Comparison of ENCODE assay signal across 29 mouse cellular contexts in the genomic region with DNA sequence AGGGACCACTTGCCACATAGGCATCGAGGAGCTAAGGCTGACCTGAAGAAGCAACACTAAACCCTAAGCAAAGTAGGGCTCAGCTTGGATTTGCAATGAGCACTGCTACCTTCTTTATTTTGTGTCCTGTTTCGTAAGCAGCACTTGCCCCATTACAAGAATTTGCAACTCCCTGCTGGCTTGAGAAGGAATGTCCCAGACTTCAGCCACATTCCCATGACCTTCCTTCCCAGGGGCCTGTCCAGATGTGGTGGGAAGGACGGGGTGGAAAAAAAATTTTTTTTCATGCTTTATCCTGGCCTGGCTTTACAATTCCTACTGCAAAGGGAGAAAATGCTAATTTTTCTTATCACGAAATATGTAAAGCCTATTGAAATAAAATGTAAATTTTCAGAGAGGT. TPM values are rescaled to one million over a fixed set of nuclear protein-coding genes. Genes with fewer than 3 reads are reported as not detected.
DNase-seq lines count a peak whose midpoint lies in the region; ATAC-seq and TF ChIP-seq lines count a peak whose summit lies in the region.
"Had no signal": no experiment of that assay in that cellular context is flagged by ENCODE, and none has a peak within 500 bp of the region (broad histone marks: within the 10 kb centered on the region; RNA-seq: fewer than 3 reads in every experiment).

No protein-coding gene starts in this region.

- no peaks in the 10 kb centered on the region for H3K4me1 ChIP-seq in lung, embryonic 14.5 days (ENCODE audit: insufficient read depth)
- H3K4me1 ChIP-seq in lung, postnatal 0 days (ENCODE audit: insufficient read depth, low read depth, low read length), result no peaks in the 10 kb centered on the region; the same call in 1 of the 2 replicates
- H3K4me1 ChIP-seq: embryonic facial prominence, embryonic 15.5 days; hindbrain, embryonic 10.5 days; intestine, embryonic 15.5 days; midbrain, embryonic 12.5 days had no signal

- H3K4me2 ChIP-seq in lung, embryonic 14.5 days, result no peak overlapping the region
- no peak overlapping the region for H3K4me2 ChIP-seq in lung, postnatal 0 days (replicated peaks; ENCODE audit: low read depth, low read length)
- H3K4me2 ChIP-seq: embryonic facial prominence, embryonic 15.5 days; intestine, embryonic 15.5 days; limb, embryonic 12.5 days; liver, embryonic 11.5 days; midbrain, embryonic 12.5 days had no signal

- TF ChIP-seq EP300 in lung, postnatal 0 days (IDR thresholded peaks at IDR 0.05), result no peak

- DNase-seq in adrenal gland, postnatal 10 days, result peak; percentile 20
- no peak for DNase-seq in adrenal gland, postnatal 36 days
- peak; percentile 53 for DNase-seq in gastrocnemius, postnatal 25 days
- no peak for DNase-seq in gastrocnemius, postnatal 4 days (ENCODE audit: low spot score in 2 of 2)
- peak; percentile 24 for DNase-seq in lung, embryonic 14.5 days
- no peak for DNase-seq in lung, postnatal 0 days (ENCODE audit: low spot score)
- no peak for DNase-seq in cerebellum, adult 11-12 months
- DNase-seq: cerebellum, adult 18-20 months; cerebellum, postnatal 14 days; kidney, adult 8-10 months; kidney, postnatal 14 days; layer of hippocampus, postnatal 36 days; liver, postnatal 0 days; lung, postnatal 14 days had no signal

- TF ChIP-seq CTCF in lung, embryonic 14.5 days (IDR thresholded peaks at IDR 0.05; ENCODE audit: low read depth), result no peak
- TF ChIP-seq CTCF in lung, postnatal 0 days (IDR thresholded peaks at IDR 0.05), result no peak

- no peaks in the 10 kb centered on the region for H3K27me3 ChIP-seq in lung, embryonic 14.5 days (ENCODE audit: insufficient read depth, low read length)
- no peaks in the 10 kb centered on the region for H3K27me3 ChIP-seq in lung, postnatal 0 days (replicated peaks; ENCODE audit: insufficient read depth, low read length)
- H3K27me3 ChIP-seq: embryonic facial prominence, embryonic 15.5 days; intestine, embryonic 15.5 days; limb, embryonic 12.5 days; midbrain, embryonic 12.5 days had no signal

- H3K4me3 ChIP-seq in lung, embryonic 14.5 days (ENCODE audit: low read depth, low read length), result no peak overlapping the region
- H3K4me3 ChIP-seq in lung, postnatal 0 days (ENCODE audit: low read depth, low read length), result no peak overlapping the region
- H3K4me3 ChIP-seq: embryonic facial prominence, embryonic 15.5 days; hindbrain, embryonic 10.5 days; intestine, embryonic 15.5 days; layer of hippocampus, adult 2 months; limb, embryonic 12.5 days; midbrain, embryonic 12.5 days had no signal

- no peaks in the 10 kb centered on the region for H3K9me3 ChIP-seq in lung, embryonic 14.5 days (ENCODE audit: low read depth, low read length)
- H3K9me3 ChIP-seq in lung, postnatal 0 days (ENCODE audit: low read length), result no peaks in the 10 kb centered on the region
- H3K9me3 ChIP-seq: embryonic facial prominence, embryonic 15.5 days; hindbrain, embryonic 10.5 days; intestine, embryonic 15.5 days; limb, embryonic 12.5 days; midbrain, embryonic 12.5 days had no signal

- H3K36me3 ChIP-seq in lung, embryonic 14.5 days (ENCODE audit: insufficient read depth), result no peaks in the 10 kb centered on the region
- no peaks in the 10 kb centered on the region for H3K36me3 ChIP-seq in lung, postnatal 0 days (ENCODE audit: insufficient read depth, low read length)
- H3K36me3 ChIP-seq: embryonic facial prominence, embryonic 15.5 days; hindbrain, embryonic 10.5 days; intestine, embryonic 15.5 days; limb, embryonic 12.5 days; midbrain, embryonic 12.5 days had no signal

- H3K9ac ChIP-seq in lung, embryonic 14.5 days, result no peak overlapping the region
- no peak overlapping the region for H3K9ac ChIP-seq in lung, postnatal 0 days (replicated peaks; ENCODE audit: low read depth)
- H3K9ac ChIP-seq: embryonic facial prominence, embryonic 15.5 days; intestine, embryonic 15.5 days; limb, embryonic 12.5 days; liver, postnatal 0 days; midbrain, embryonic 12.5 days had no signal

- H3K27ac ChIP-seq in lung, embryonic 14.5 days (ENCODE audit: low read depth), result no peak overlapping the region
- no peak overlapping the region for H3K27ac ChIP-seq in lung, postnatal 0 days (ENCODE audit: low read length)
- H3K27ac ChIP-seq: embryonic facial prominence, embryonic 15.5 days; hindbrain, embryonic 10.5 days; intestine, embryonic 15.5 days; layer of hippocampus, adult 2 months; limb, embryonic 12.5 days had no signal

- 65% methylated on average over 4 of the region's 4 CpGs for WGBS in lung, embryonic 14.5 days
- 66% methylated on average over 4 of the region's 4 CpGs for WGBS in lung, postnatal 0 days

- ATAC-seq in lung, embryonic 14.5 days (ENCODE audit: insufficient read depth), result no peak
- ATAC-seq in lung, postnatal 0 days, result no peak
- ATAC-seq in erythroblast, adult 5-6 weeks (replicated peaks; ENCODE audit: low FRiP score, poor library complexity, severe bottlenecking), result no peak
- ATAC-seq: activated CD4-positive, CD25-positive, alpha-beta regulatory T cell, adult 4 months; forebrain, embryonic 16.5 days; hindbrain, embryonic 16.5 days; intestine, embryonic 15.5 days; liver, postnatal 0 days had no signal

RNA-seq across cellular contexts. Expression of a gene that starts 14.6 kb away (rescaled TPM):
- 10 to 100 TPM; 20.9 to 22.6 TPM for total RNA-seq in adrenal gland, postnatal 10 days (2021)
- total RNA-seq in adrenal gland, postnatal 36 days (2021), result 10 to 100 TPM; 14.7 to 19.4 TPM
- total RNA-seq in gastrocnemius, postnatal 25 days (2021), result under 1 TPM; 0.38 to 0.64 TPM
- under 1 TPM; 0.41 to 0.86 TPM for total RNA-seq in gastrocnemius, postnatal 4 days (2021)
- polyA plus RNA-seq in lung, embryonic 14.5 days (2014; fragmentation: Nextera tagmentation; extraction: Ambion mirVana), result not detected in 2 replicates
- 0.23 and 0.51 TPM in 2 replicates for polyA plus RNA-seq in lung, postnatal 0 days (2015; fragmentation: Nextera tagmentation; extraction: Ambion mirVana)
- not detected in 2 replicates for total RNA-seq in erythroblast, adult 5-6 weeks (2015; ENCODE audit: low replicate concordance)
- not detected in 2 replicates for total RNA-seq in erythroblast, adult 5-6 weeks (2017; ENCODE audit: low replicate concordance)
- total RNA-seq: megakaryocyte progenitor cell, adult 5-6 weeks; monocyte, adult 5-6 weeks had no signal
- polyA plus RNA-seq: activated CD4-positive, CD25-positive, alpha-beta regulatory T cell, adult 4 months; heart, embryonic 14.5 days; liver, embryonic 11.5 days; thymus, postnatal 0 days had no signal

Comparison
In these comparisons a context has a peak if more than half of its experiments do, and no peak if none do; other contexts are left out.
1. DNase-seq: peak in adrenal gland, postnatal 10 days (single experiment), gastrocnemius, postnatal 25 days (single experiment) and lung, embryonic 14.5 days (single experiment); none in adrenal gland, postnatal 36 days (0 of 2), gastrocnemius, postnatal 4 days (0 of 2), lung, postnatal 0 days (single experiment) and cerebellum, adult 11-12 months (single experiment).
2. RNA of a gene that starts 14.6 kb away (total RNA-seq): 20.9 to 22.6 TPM in adrenal gland, postnatal 10 days and 14.7 to 19.4 TPM in adrenal gland, postnatal 36 days; 0.41 to 0.86 TPM in gastrocnemius, postnatal 4 days, 0.38 to 0.64 TPM in gastrocnemius, postnatal 25 days and not detected in erythroblast, adult 5-6 weeks; every median in the first group is over 4 times any median in the second.